Mouse (Mus musculus) kidney, adult 2 months (tissue): ENCODE measurements at regions not wholly inside any gene's neighbourhood (a gene's known extent, or its start where the extent isn't known, plus 50 kb on each side); places are given as distances from the start of the nearest gene placed in this dataset.

ENCODE experiments used
- DNase-seq: peaks from one replicate; pipeline ENCODE4 v3.0.0; 2021
- H3K27ac ChIP-seq: fragments of 200-500 bp; 2 replicates; pipeline ENCODE4 v1.5.1; 2012; ENCODE audit warnings: low read depth, low read length, control low read depth, inconsistent platforms; ENCODE audit not compliant: insufficient read depth
- H3K27me3 ChIP-seq: fragments of 200-500 bp; replicated peaks from 2 replicates; pipeline ENCODE4 v1.6.1; 2012; ENCODE audit warnings: mild to moderate bottlenecking, moderate library complexity, low read length, inconsistent platforms; ENCODE audit not compliant: control insufficient read depth, insufficient read depth
- H3K36me3 ChIP-seq: fragments of 200-500 bp; 2 replicates; pipeline ENCODE4 v1.6.1; 2012; ENCODE audit warnings: mild to moderate bottlenecking, moderate library complexity, low read length, inconsistent platforms; ENCODE audit not compliant: control insufficient read depth, insufficient read depth
- H3K4me1 ChIP-seq: fragments of 200-500 bp; 2 replicates; pipeline ENCODE4 v1.6.1; 2011; ENCODE audit warnings: low read length; ENCODE audit not compliant: control insufficient read depth, insufficient read depth
- H3K4me3 ChIP-seq: fragments of 200-500 bp; 2 replicates; pipeline ENCODE4 v1.5.1; 2011; ENCODE audit warnings: mild to moderate bottlenecking, low read depth, low read length, control low read depth; ENCODE audit not compliant: insufficient read depth
- CTCF ChIP-seq: fragments of 200-500 bp; conservative IDR thresholded peaks from 2 replicates; pipeline ENCODE4 v1.5.1; 2011; ENCODE audit warnings: low read depth, mild to moderate bottlenecking, control low read depth, low read length, moderate library complexity, mixed read lengths; ENCODE audit not compliant: insufficient read depth, insufficient read length
- POLR2A ChIP-seq: fragments of 200-500 bp; IDR thresholded peaks from one replicate; pipeline ENCODE4 v1.6.1; 2011; ENCODE audit warnings: low read depth, low read length, control low read depth
- WGBS: fragments of 180-500 bp; shearing (Covaris S2); methylation state at CpG from one replicate; pipeline ENCODE4 v1.1.7; 2018; 5-methylcytosine and 5-hydroxymethylcytosine counted together

DNA sequence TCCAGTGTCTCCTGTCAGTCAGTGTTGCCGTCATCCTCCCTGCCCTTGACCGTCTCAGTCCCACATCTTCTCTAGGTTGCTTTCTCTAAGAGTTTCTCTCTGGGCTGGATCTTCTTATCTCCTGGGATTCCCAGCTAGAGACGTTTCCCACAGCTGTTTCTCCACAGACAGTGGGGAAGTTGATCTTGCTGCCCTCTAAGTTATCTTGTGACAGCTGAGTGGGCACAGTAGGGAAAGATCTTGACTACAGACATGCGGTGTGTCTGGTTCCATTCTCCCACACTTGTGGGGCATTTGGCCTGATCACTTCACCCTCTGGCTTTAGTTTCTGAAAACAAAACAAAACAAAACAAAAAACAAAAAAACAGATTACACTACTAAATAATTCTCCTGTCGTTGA is 165.2 kb upstream of the Tyw5 start:
- TF ChIP-seq POLR2A (no peak), CTCF (no peak)
- no peak for DNase-seq
- Histone ChIP-seq H3K36me3 (no peaks in the 10 kb centered on the region), H3K27me3 (no peaks in the 10 kb centered on the region; the same call in 1 of the 2 replicates), H3K4me1 (no peaks in the 10 kb centered on the region), H3K27ac (no peak overlapping the region), H3K4me3 (no peak overlapping the region)
- 57% methylated on average over 5 of the region's 5 CpGs for WGBS

DNA sequence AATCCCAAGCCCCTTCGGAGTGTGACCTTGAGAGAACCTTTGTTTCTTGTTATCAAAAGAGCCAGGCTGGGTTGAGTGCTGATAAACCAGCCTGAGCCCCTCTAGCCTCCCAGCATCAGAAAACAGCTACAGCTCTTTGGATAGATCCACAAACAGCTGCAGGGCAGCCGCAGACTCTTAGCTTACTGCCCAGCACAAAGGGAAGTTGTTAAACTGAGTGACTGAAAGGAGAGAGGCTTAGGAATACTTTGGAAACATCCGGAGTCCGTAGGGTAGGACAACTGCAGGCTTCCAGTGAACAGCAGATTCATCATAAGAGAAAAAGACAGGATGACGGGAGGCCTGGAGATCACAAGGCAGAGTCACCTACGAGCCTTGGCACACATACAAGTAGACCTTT is 166.9 kb upstream of the Tyw5 start:
- Histone ChIP-seq H3K4me3 (no peak overlapping the region), H3K36me3 (no peaks in the 10 kb centered on the region), H3K4me1 (no peaks in the 10 kb centered on the region), H3K27ac (no peak overlapping the region), H3K27me3 (no peaks in the 10 kb centered on the region)
- no peak for TF ChIP-seq POLR2A
- TF ChIP-seq CTCF = no peak
- 75% methylated on average over 6 of the region's 6 CpGs for WGBS
- DNase-seq = no peak

DNA sequence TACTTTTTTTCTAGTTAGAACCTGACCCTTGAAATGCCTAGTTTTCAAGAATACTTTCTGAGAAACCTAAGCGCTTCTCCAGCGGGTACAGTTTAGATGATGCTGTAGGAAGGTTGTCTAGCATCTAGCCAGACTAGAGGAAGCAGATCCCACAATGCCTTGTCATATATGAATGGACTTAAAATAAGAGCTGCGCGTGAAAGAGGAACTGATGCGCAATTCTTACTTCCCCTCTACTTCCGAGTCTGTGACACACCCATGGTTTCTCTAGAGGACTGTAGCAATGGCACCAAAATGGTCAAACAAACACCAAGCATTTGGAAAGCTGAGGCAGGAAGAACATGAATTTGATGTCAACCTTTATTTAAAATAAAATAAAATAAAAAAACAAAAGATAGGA is 167.6 kb upstream of the Tyw5 start:
- H3K27me3 ChIP-seq = no peaks in the 10 kb centered on the region
- no peaks in the 10 kb centered on the region for H3K4me1 ChIP-seq
- TF ChIP-seq CTCF (no peak), POLR2A (no peak)
- H3K36me3 ChIP-seq = no peaks in the 10 kb centered on the region
- H3K4me3 ChIP-seq = no peak overlapping the region
- 94% methylated on average over 6 of the region's 6 CpGs for WGBS
- DNase-seq = no peak
- H3K27ac ChIP-seq = no peak overlapping the region

DNA sequence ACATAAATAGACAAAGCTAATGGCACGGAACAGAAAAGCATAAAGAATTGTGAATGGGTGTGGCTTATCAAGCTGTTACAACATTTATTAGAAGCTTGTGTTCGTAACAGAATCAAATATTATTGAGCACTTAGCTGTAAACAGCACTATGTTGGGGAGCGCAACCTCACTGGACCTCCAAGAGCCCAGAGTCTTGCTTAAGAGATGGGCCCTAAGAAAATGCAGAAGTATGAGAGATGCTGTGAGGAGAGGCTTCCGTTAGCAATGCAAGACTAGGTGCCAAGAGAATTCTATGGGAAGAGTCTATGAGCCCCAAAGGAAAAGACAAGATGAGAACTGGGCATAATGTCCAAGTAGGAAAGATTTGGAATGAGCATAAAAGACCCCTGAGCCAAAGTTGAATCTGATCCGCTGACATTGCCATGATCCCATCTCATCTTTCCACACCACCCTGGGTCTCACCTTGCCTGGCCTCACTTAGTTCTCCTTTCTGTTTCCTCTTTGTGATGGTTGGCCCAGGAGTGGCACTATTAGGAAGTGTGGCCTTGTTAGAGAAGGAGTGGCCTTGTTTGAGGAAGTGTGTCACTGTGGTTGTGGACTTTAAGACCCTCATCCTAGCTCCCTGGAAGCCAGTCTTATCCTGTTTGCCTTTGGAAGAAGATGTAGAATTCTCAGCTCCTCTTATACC is 169.3 kb upstream of the Tyw5 start:
- no peaks in the 10 kb centered on the region for H3K36me3 ChIP-seq
- no peak for DNase-seq
- WGBS = 97% methylated on average over 5 of the region's 5 CpGs
- TF ChIP-seq POLR2A = no peak
- TF ChIP-seq CTCF = no peak
- H3K4me3 ChIP-seq = no peak overlapping the region
- no peaks in the 10 kb centered on the region for H3K4me1 ChIP-seq
- H3K27ac ChIP-seq = no peak overlapping the region
- H3K27me3 ChIP-seq = no peaks in the 10 kb centered on the region

DNA sequence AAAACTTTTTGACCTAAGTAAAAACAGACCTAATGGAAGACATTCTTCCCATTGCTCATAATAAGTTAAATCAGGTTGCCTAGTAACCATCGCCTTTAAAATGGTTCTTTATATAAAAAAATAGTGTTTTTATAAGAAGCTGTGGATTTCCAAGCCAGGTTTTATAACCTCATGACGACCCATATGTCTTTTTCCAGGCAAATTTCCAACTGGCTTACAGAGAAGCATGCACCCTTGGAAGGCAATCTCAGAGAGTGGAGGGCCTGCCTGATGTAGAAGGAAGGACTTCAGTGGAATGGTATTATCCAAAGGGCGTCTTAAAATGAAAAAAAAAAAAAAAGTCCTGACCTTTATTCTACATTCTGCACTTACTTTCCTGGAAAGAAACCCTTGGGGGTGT is 172.2 kb upstream of the Tyw5 start:
- no peak for TF ChIP-seq POLR2A
- no peak for TF ChIP-seq CTCF
- Histone ChIP-seq H3K27ac (no peak overlapping the region), H3K4me3 (no peak overlapping the region), H3K27me3 (no peaks in the 10 kb centered on the region), H3K4me1 (no peaks in the 10 kb centered on the region), H3K36me3 (no peaks in the 10 kb centered on the region)
- 59% methylated on average over 3 of the region's 3 CpGs for WGBS
- no peak for DNase-seq

DNA sequence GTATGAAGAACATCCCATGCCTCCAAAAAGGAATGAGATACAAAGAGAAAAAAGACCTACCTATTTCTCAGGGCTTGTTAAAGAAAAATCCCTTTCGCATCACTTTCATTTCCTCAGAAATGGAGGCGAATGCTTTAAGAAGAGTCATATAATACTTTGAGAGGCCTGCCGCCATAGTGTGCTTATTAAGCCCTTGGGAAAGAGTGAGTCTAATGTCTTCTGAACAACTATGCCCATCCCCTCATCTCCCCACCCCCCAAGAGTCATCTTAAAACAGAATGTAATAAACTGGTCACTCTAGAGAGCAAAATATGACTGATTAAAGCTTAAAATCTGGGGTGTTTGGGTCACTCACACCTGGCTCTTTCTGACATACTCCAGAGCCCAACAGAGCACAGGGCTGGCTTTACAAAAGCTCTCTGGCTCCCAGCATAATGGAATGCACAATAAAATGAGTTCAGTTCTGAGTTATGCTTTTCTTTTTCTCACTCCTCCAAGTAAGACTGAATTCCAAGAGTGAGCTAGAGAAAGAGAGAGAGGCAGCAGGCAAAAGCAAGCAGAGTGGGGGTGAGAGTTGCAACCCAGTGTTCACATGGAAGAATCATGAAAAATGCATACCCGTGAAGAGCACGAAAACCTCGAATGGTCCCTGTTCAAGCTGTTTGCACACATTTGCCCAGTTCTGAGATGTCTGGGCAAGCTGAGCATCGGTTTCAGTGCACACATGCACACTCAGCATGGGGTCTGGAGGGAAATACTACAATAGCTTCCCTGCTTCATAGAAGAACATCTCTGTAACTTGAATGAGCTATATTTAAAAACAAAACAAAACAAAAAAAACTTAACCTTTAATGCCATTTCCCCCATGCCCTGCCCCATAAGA is 180.0 kb upstream of the Spats2l start:
- no peak overlapping the region for H3K27ac ChIP-seq
- 82% methylated on average over 7 of the region's 7 CpGs for WGBS

DNA sequence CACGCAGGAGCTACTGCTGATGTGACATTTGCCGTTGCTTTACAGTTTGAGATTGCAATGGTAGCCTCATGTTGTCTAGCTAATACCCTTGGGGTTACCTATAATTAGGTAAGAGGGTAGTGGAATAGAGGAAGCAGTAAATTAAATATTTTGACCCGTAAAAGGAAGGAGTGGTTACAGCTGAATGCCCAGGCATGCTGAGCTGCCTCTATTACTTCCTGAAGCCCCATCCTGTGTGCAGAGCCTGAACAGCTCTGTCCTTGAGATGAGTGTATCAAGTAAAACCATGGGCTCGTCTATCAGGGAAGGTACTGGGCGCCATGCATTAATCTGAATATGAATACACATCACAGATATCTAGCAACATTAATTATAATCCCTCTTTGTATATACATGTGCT is 179.1 kb upstream of the Spats2l start:
- H3K27me3 ChIP-seq = no peaks in the 10 kb centered on the region
- H3K4me3 ChIP-seq = no peak overlapping the region
- TF ChIP-seq POLR2A = no peak
- no peak for TF ChIP-seq CTCF
- H3K4me1 ChIP-seq = no peaks in the 10 kb centered on the region
- no peak for DNase-seq
- H3K27ac ChIP-seq = no peak overlapping the region
- H3K36me3 ChIP-seq = no peaks in the 10 kb centered on the region
- WGBS = 22% methylated on average over 5 of the region's 5 CpGs

More for the DNA sequence above, 180.0 kb upstream of the Spats2l start:
- no peak for DNase-seq
- Histone ChIP-seq H3K4me1 (no peaks in the 10 kb centered on the region), H3K36me3 (no peaks in the 10 kb centered on the region), H3K4me3 (no peak overlapping the region), H3K27me3 (no peaks in the 10 kb centered on the region)
- TF ChIP-seq CTCF = no peak
- TF ChIP-seq POLR2A = no peak
